ENCODE assay signal across 8 mouse cellular contexts in the genomic region with DNA sequence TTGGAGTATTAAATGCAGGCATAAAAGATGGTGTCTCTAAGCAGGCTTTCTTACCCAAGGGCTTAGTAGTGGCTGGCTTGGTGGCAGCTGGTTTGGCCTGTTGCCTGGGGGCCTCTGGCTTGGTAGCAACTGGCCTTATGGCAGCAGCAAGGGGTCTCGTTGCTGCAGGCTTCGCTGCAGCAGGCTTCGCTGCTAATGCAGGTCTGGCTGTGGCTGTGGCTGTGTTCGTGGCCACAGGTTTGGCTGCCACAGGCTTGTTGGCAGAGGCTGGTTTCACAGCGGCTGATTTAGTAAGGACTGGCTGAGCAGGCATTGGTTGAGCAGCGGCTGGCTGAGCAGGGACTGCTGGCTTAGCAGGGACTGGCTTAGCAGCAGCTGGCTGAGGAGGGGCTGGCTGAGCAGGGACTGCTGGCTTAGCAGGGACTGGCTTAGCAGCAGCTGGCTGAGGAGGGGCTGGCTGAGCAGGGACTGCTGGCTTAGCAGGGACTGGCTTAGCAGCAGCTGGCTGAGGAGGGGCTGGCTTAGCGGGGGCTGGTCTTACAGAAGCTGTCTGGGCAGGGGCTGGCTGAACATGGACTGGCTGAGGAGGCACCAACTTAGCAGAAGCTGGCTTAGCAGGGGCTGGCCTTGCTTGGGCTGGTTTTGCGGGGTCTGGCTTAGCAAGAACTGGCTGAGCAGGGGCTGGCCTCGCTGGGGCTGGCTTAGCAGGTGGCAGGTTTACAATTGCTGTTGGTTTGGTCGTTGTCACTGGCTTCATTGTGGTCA.
DNase-seq lines count a peak whose midpoint lies in the region; ATAC-seq and TF ChIP-seq lines count a peak whose summit lies in the region.

No protein-coding gene starts in this region.

- TF ChIP-seq CTCF in lung, adult 2 months (IDR thresholded peaks at IDR 0.05; ENCODE audit: insufficient read depth, low read length): no peak

- 30% methylated on average over 10 of the region's 10 CpGs for WGBS in lung, adult 2 months
- WGBS in forebrain, embryonic 11.5 days: 15% methylated on average over 10 of the region's 10 CpGs
- 25% methylated on average over 10 of the region's 10 CpGs for WGBS in heart, embryonic 16.5 days
- 3% methylated on average over 10 of the region's 10 CpGs for WGBS in limb, embryonic 14.5 days

- H3K9ac ChIP-seq in forebrain, embryonic 11.5 days (ENCODE audit: low read length): no peak overlapping the region
- peak overlapping the region; percentile 18; the same call in 1 of the 2 replicates for H3K9ac ChIP-seq in heart, embryonic 16.5 days (ENCODE audit: low read length)
- H3K9ac ChIP-seq in limb, embryonic 14.5 days (ENCODE audit: low read depth, low read length, severe bottlenecking): peak overlapping the region; percentile 34; the same call in 1 of the 2 replicates

- no peaks in the 10 kb centered on the region for H3K27me3 ChIP-seq in forebrain, embryonic 11.5 days (ENCODE audit: control insufficient read depth, insufficient read depth, low read length)
- no peaks in the 10 kb centered on the region for H3K27me3 ChIP-seq in heart, embryonic 16.5 days (ENCODE audit: control insufficient read depth, insufficient read depth, low read length)
- no peaks in the 10 kb centered on the region for H3K27me3 ChIP-seq in limb, embryonic 14.5 days (ENCODE audit: control insufficient read depth, insufficient read depth, low read length)

- H3K4me1 ChIP-seq in lung, adult 2 months (ENCODE audit: control insufficient read depth, insufficient read depth, low read length): no peaks in the 10 kb centered on the region
- H3K4me1 ChIP-seq in forebrain, embryonic 11.5 days (replicated peaks; ENCODE audit: control insufficient read depth, insufficient read depth, low read length): no peaks in the 10 kb centered on the region
- H3K4me1 ChIP-seq in heart, embryonic 16.5 days (ENCODE audit: control insufficient read depth, insufficient read depth, low read length): peaks cover 3% of the 10 kb centered on the region; the same call in 1 of the 2 replicates
- H3K4me1 ChIP-seq in limb, embryonic 14.5 days (ENCODE audit: control insufficient read depth, insufficient read depth, low read length): peaks cover 14% of the 10 kb centered on the region; the same call in 1 of the 2 replicates

- no peaks in the 10 kb centered on the region for H3K36me3 ChIP-seq in forebrain, embryonic 11.5 days (ENCODE audit: control insufficient read depth, insufficient read depth, low read length)
- H3K36me3 ChIP-seq in heart, embryonic 16.5 days (ENCODE audit: control insufficient read depth, insufficient read depth): no peaks in the 10 kb centered on the region
- H3K36me3 ChIP-seq in limb, embryonic 14.5 days (ENCODE audit: control insufficient read depth, insufficient read depth, low read length): peaks cover 81% of the 10 kb centered on the region

- peak; percentile 69 for ATAC-seq in forebrain, embryonic 11.5 days (replicated peaks; ENCODE audit: low FRiP score)
- peak; percentile 41; the same call in 1 of the 2 replicates for ATAC-seq in heart, embryonic 16.5 days (replicated peaks; ENCODE audit: extremely low read depth, insufficient read depth, low FRiP score)
- peak; percentile 91 for ATAC-seq in limb, embryonic 14.5 days (ENCODE audit: low FRiP score, low read depth)

- DNase-seq in lung, adult 18-20 months: peak; percentile 20 to 33
- no peak for DNase-seq in lung, adult 2 months
- peak; percentile 70 for DNase-seq in forebrain, embryonic 11.5 days (ENCODE audit: low spot score)
- peak; percentile 66 for DNase-seq in limb, embryonic 14.5 days (ENCODE audit: low spot score)
- peak; percentile 33 for DNase-seq in ovary, postnatal 14 days (ENCODE audit: low spot score)
- DNase-seq in frontal cortex, adult 2 months (ENCODE audit: extremely low spot score in 1 of 2, low spot score in 1 of 2): no peak
- no peak for DNase-seq in spleen, adult 18-20 months

- no peak overlapping the region for H3K27ac ChIP-seq in forebrain, embryonic 11.5 days (ENCODE audit: low read depth, low read length)
- no peak overlapping the region for H3K27ac ChIP-seq in heart, embryonic 16.5 days (ENCODE audit: low read length)
- H3K27ac ChIP-seq in limb, embryonic 14.5 days (replicated peaks; ENCODE audit: low read depth, low read length): peak overlapping the region; percentile 73

- H3K4me3 ChIP-seq in lung, adult 2 months (replicated peaks; ENCODE audit: extremely low read depth, low read depth, low read length): no peak overlapping the region
- H3K4me3 ChIP-seq in forebrain, embryonic 11.5 days (ENCODE audit: low read depth, low read length): no peak overlapping the region
- no peak overlapping the region for H3K4me3 ChIP-seq in heart, embryonic 16.5 days (ENCODE audit: low read length)
- H3K4me3 ChIP-seq in limb, embryonic 14.5 days (replicated peaks; ENCODE audit: low read length): no peak overlapping the region

- TF ChIP-seq POLR2A in lung, adult 2 months (IDR thresholded peaks at IDR 0.05; ENCODE audit: borderline replicate concordance, extremely low read depth, low read depth, low read length): no peak
- TF ChIP-seq POLR2A in limb, embryonic 14.5 days (IDR thresholded peaks at IDR 0.05; ENCODE audit: borderline replicate concordance, extremely low read depth, insufficient read depth, insufficient read length): no peak

- H3K9me3 ChIP-seq in forebrain, embryonic 11.5 days (ENCODE audit: control insufficient read depth, low read length): no peaks in the 10 kb centered on the region
- H3K9me3 ChIP-seq in heart, embryonic 16.5 days (replicated peaks; ENCODE audit: control insufficient read depth, low read length): no peaks in the 10 kb centered on the region
- no peaks in the 10 kb centered on the region for H3K9me3 ChIP-seq in limb, embryonic 14.5 days (ENCODE audit: control insufficient read depth, low read length)

- no peak overlapping the region for H3K4me2 ChIP-seq in forebrain, embryonic 11.5 days (ENCODE audit: low read depth, low read length, severe bottlenecking)
- H3K4me2 ChIP-seq in heart, embryonic 16.5 days (ENCODE audit: low read depth, low read length): peak overlapping the region; percentile 36; the same call in 1 of the 2 replicates
- no peak overlapping the region; the same call in 1 of the 2 replicates for H3K4me2 ChIP-seq in limb, embryonic 14.5 days (replicated peaks; ENCODE audit: low read depth, low read length, severe bottlenecking)

Comparison
In these comparisons a context has a peak if more than half of its experiments do, and no peak if none do; other contexts are left out.
1. DNase-seq: peak in lung, adult 18-20 months (2 of 2), forebrain, embryonic 11.5 days (single experiment), limb, embryonic 14.5 days (single experiment) and ovary, postnatal 14 days (single experiment); none in lung, adult 2 months (single experiment), frontal cortex, adult 2 months (0 of 2) and spleen, adult 18-20 months (0 of 2).
2. ATAC-seq: peak in every context shown above with its lines; median percentile 91 in limb, embryonic 14.5 days; 69 in forebrain, embryonic 11.5 days; 41 in heart, embryonic 16.5 days.